Mouse (Mus musculus) liver, embryonic 14.5 days (tissue): ENCODE measurements around the gene Cdc42ep4. TPM values are rescaled to one million over a fixed set of nuclear protein-coding genes. Genes with fewer than 3 reads are reported as not detected.

ENCODE experiments used
- ATAC-seq: fragments of 200-750 bp; cut with Nextera tagmentation; 2 replicates; pipeline ENCODE4 v1.8.0; 2017; ENCODE audit warnings: moderate number of reproducible peaks, mild to moderate bottlenecking, moderate library complexity; ENCODE audit not compliant: insufficient read depth
- DNase-seq, 3 experiments: peaks; one replicate each; pipeline ENCODE4 v3.0.0-alpha.2; 2012 to 2013; ENCODE audit warnings: low read depth in 3 of 3, low spot score in 3 of 3
- H3K27ac ChIP-seq: fragments of 300-500 bp; sonication (generic); 2 replicates; pipeline ENCODE4 v1.5.1; 2014; ENCODE audit warnings: moderate library complexity, mild to moderate bottlenecking, control low read depth, inconsistent platforms
- H3K27me3 ChIP-seq: fragments of 300-500 bp; sonication (generic); 2 replicates; pipeline ENCODE4 v1.6.1; 2014; ENCODE audit warnings: mild to moderate bottlenecking, low read length, moderate library complexity; ENCODE audit not compliant: control insufficient read depth, insufficient read depth
- H3K36me3 ChIP-seq: fragments of 300-500 bp; sonication (generic); replicated peaks from 2 replicates; pipeline ENCODE4 v1.6.1; 2014; ENCODE audit warnings: low read depth; ENCODE audit not compliant: control insufficient read depth, insufficient read depth
- H3K4me1 ChIP-seq, 2 experiments: fragments of 200-500 bp in 1 of 2; fragments of 300-500 bp in 1 of 2; sonication (generic) in 1 of 2; replicated peaks; 2 replicates each; pipeline ENCODE4 v1.6.1; 2012 to 2014; ENCODE audit warnings: antibody characterized with exemption in 1 of 2, inconsistent platforms in 1 of 2, low read length in 1 of 2; ENCODE audit not compliant: control insufficient read depth in 2 of 2, insufficient read depth in 2 of 2
- H3K4me2 ChIP-seq: fragments of 300-500 bp; sonication (generic); 2 replicates; pipeline ENCODE4 v1.6.1; 2014; ENCODE audit warnings: low read depth, mild to moderate bottlenecking, control low read depth, moderate library complexity
- H3K4me3 ChIP-seq, 2 experiments: fragments of 200-500 bp in 1 of 2; fragments of 300-500 bp in 1 of 2; sonication (generic) in 1 of 2; 2 replicates each; pipeline ENCODE4 v1.5.1; 2012 to 2014; ENCODE audit warnings: low read depth in 2 of 2, low read length in 2 of 2, mild to moderate bottlenecking in 2 of 2, control low read depth in 1 of 2, inconsistent platforms in 1 of 2, moderate library complexity in 1 of 2; ENCODE audit not compliant: insufficient read depth in 1 of 2
- H3K9ac ChIP-seq: fragments of 300-500 bp; sonication (generic); replicated peaks from 2 replicates; pipeline ENCODE4 v1.6.1; 2014; ENCODE audit warnings: mild to moderate bottlenecking, control low read depth, moderate library complexity
- H3K9me3 ChIP-seq: fragments of 300-500 bp; sonication (generic); 2 replicates; pipeline ENCODE4 v1.6.1; 2016; ENCODE audit warnings: low read length, mixed read lengths; ENCODE audit not compliant: control insufficient read depth
- CTCF ChIP-seq: IDR thresholded peaks from 2 replicates; pipeline ENCODE4 v1.5.1; 2016; ENCODE audit warnings: antibody characterized with exemption, low read depth, control low read depth
- EP300 ChIP-seq: IDR thresholded peaks from 2 replicates; pipeline ENCODE4 v1.6.1; 2016; ENCODE audit warnings: antibody characterized with exemption, low read depth
- WGBS: fragments of 180-500 bp; shearing (Covaris S2); extraction: QIAGEN DNeasy Blood & Tissue Kit; methylation state at CpG from one replicate; pipeline ENCODE4 v1.1.7; 2014; ENCODE audit not compliant: insufficient replicate concordance; 5-methylcytosine and 5-hydroxymethylcytosine counted together
- polyA plus RNA-seq, 2 experiments: library from polyadenylated mRNA; depleted of rRNA in 1 of 2; stranded (reverse) in 1 of 2; unstranded in 1 of 2; fragments of >200 nt; fragmentation: Nextera tagmentation in 1 of 2; extraction: Ambion mirVana in 1 of 2; gene quantifications; 2 replicates each; pipeline versions ENCODE4 v1.2.1 to v1.2.3; 2012 to 2014

The Cdc42ep4 gene
- polyA plus RNA-seq, 2 experiments = 9.0 to 10.0 TPM

DNA sequence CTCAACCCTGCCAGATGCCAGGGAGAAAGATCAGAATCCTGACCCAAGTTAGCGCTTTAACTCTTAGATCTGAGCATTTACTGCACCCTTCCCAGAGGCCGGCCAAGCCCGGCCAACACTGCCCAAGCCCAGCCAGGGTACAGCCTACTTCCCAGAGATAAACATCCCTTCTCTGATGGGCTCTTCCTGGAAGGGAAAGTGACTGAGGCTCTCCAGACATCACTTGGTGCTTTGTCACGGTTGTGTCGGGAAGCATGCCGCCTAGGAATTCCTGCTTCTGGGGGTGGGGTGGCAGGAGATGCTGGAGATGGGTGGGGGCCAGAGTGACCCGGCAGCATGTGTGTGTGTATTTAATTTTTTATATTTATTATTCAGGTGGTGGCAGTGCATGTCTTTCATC, 11.6 kb downstream of the Cdc42ep4 start:
- Histone ChIP-seq H3K4me2 (no peak overlapping the region), H3K9me3 (no peaks in the 10 kb centered on the region), H3K27me3 (no peaks in the 10 kb centered on the region), H3K4me1 (peaks cover 8 to 19% of the 10 kb centered on the region in 2 experiments; a peak in 3 of 4 replicates), H3K4me3 (no peak overlapping the region), H3K36me3 (peaks cover 6% of the 10 kb centered on the region; the same call in 1 of the 2 replicates), H3K27ac (no peak overlapping the region), H3K9ac (no peak overlapping the region)
- 67% methylated on average over 7 of the region's 7 CpGs for WGBS
- no peak for ATAC-seq
- DNase-seq = no peak
- no peak for TF ChIP-seq CTCF
- TF ChIP-seq EP300 = no peak

DNA sequence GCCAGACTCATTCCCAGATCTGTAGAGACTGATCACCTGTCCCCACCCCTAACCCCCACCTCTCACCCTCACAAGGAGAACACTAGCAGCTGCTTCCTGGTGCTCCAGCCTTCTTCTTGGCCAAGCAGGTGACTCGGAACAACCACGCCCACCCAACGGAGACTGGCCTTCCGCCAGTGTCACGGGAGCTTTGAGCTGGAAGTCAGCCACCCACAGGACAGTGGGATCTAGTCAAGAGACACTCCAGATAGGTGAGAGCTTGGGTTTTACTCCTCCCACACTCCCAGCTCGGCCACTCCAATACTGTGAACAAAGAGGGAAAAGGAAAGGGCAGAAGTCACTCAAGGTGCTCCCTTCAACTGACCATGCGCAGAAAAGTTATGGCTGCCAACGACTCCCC, 12.5 kb downstream of the Cdc42ep4 start:
- Histone ChIP-seq H3K4me1 (peaks cover 13 to 25% of the 10 kb centered on the region in 2 experiments; a peak in 3 of 4 replicates), H3K4me2 (no peak overlapping the region), H3K9me3 (no peaks in the 10 kb centered on the region), H3K36me3 (peaks cover 3% of the 10 kb centered on the region; the same call in 1 of the 2 replicates), H3K27me3 (no peaks in the 10 kb centered on the region), H3K4me3 (no peak overlapping the region), H3K27ac (no peak overlapping the region), H3K9ac (no peak overlapping the region)
- TF ChIP-seq CTCF (no peak), EP300 (no peak)
- DNase-seq (no peak), ATAC-seq (no peak)
- 83% methylated on average over 8 of the region's 8 CpGs for WGBS

DNA sequence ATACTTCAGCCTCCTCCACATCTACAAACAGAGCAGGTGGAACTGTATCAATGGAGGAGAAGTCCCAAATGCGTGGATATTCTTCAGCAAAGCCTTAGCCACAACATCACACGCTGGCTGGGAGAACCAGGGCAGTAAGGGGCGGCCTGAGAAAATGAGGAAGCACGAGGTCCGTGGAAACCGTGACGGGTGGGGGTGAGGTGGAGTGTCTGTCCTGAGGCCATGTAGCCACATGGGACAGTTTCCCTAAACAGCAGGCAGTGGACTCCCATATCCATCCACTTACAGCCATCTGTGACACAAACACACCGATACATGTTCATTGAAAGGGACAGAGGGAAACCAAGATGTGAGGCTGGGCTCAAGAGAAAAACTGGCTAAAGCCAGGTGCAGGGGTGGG, 13.8 kb downstream of the Cdc42ep4 start:
- TF ChIP-seq EP300 = no peak
- TF ChIP-seq CTCF = no peak
- Histone ChIP-seq H3K4me3 (no peak overlapping the region), H3K27ac (no peak overlapping the region), H3K36me3 (peaks cover 3% of the 10 kb centered on the region; the same call in 1 of the 2 replicates), H3K9ac (no peak overlapping the region), H3K9me3 (no peaks in the 10 kb centered on the region), H3K27me3 (no peaks in the 10 kb centered on the region), H3K4me1 (peaks cover 21 to 37% of the 10 kb centered on the region in 2 experiments), H3K4me2 (no peak overlapping the region)
- whole genome bisulfite sequencing = 45% methylated on average over 8 of the region's 8 CpGs
- DNase-seq = no peak
- no peak for ATAC-seq

DNA sequence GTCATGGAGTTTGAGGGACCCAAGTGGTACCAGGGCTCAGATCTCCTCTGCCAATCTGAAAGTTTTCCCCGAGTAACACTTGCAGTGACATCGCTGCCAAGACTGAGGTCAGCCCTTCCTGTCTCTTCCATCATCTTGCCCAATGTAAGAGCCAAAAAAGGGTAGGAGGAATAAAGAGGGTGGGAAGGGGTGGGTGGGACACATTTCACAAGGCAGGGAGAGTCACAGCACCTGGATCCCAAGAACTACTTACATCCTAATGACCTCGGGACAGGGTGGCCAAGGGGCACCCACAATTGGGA, 14.2 kb downstream of the Cdc42ep4 start:
- DNase-seq = no peak
- Histone ChIP-seq H3K9ac (no peak overlapping the region), H3K27me3 (no peaks in the 10 kb centered on the region), H3K27ac (no peak overlapping the region), H3K36me3 (peaks cover 3% of the 10 kb centered on the region; the same call in 1 of the 2 replicates), H3K9me3 (no peaks in the 10 kb centered on the region), H3K4me1 (peaks cover 21 to 38% of the 10 kb centered on the region in 2 experiments), H3K4me2 (no peak overlapping the region), H3K4me3 (no peak overlapping the region)
- 65% methylated on average over 3 of the region's 3 CpGs for WGBS
- ATAC-seq = no peak
- TF ChIP-seq EP300 (no peak), CTCF (no peak)

DNA sequence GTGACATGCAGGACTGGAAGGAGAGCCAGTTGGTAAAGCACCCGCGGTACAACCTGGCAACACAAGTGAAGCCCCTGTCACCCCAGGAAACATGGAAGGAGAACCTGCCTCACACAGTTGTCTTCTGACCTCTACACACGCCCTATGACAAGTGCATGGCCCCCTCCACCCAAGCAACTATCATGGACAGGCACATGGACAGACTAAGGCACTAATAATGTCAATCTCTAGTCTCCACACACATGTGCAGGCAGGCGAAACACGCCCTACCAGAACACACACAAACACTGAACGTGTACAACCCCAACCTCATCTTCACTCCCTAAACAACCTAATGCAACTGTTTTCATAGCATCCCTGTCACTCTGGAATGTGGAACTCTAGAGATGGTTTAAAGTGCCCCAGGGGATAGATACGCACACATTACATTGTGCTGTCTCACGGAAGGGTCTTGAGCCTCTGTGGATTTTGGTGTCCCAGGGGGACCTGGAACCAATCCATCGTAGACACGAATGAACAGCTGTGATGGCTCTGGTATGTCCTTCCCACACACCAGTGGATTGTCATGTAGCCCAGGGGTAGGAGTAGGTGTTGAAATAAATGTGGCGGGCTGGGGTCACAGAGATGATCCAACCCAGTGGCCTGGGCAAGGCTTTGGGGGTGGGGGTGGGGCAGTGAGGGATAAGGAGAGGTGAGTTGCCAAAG, 14.7 kb downstream of the Cdc42ep4 start:
- peaks cover 3% of the 10 kb centered on the region; the same call in 1 of the 2 replicates for H3K36me3 ChIP-seq
- peaks cover 21 to 38% of the 10 kb centered on the region in 2 experiments for H3K4me1 ChIP-seq
- no peak overlapping the region for H3K4me3 ChIP-seq
- DNase-seq (no peak), ATAC-seq (peak; percentile 53)
- H3K27me3 ChIP-seq = no peaks in the 10 kb centered on the region
- H3K4me2 ChIP-seq = no peak overlapping the region
- H3K9ac ChIP-seq = no peak overlapping the region
- 74% methylated on average over 11 of the region's 11 CpGs for WGBS
- no peak for TF ChIP-seq EP300
- TF ChIP-seq CTCF = no peak
- H3K27ac ChIP-seq = no peak overlapping the region
- H3K9me3 ChIP-seq = no peaks in the 10 kb centered on the region
